Mouse (Mus musculus): ENCODE measurements around the gene Immp1l. TPM values are rescaled to one million over a fixed set of nuclear protein-coding genes. Genes with fewer than 3 reads are reported as not detected.

Immp1l gene
- polyA plus RNA-seq (2016; fragmentation: Nextera tagmentation; extraction: Ambion mirVana) = 78.8 and 78.9 TPM in 2 replicates

DNA sequence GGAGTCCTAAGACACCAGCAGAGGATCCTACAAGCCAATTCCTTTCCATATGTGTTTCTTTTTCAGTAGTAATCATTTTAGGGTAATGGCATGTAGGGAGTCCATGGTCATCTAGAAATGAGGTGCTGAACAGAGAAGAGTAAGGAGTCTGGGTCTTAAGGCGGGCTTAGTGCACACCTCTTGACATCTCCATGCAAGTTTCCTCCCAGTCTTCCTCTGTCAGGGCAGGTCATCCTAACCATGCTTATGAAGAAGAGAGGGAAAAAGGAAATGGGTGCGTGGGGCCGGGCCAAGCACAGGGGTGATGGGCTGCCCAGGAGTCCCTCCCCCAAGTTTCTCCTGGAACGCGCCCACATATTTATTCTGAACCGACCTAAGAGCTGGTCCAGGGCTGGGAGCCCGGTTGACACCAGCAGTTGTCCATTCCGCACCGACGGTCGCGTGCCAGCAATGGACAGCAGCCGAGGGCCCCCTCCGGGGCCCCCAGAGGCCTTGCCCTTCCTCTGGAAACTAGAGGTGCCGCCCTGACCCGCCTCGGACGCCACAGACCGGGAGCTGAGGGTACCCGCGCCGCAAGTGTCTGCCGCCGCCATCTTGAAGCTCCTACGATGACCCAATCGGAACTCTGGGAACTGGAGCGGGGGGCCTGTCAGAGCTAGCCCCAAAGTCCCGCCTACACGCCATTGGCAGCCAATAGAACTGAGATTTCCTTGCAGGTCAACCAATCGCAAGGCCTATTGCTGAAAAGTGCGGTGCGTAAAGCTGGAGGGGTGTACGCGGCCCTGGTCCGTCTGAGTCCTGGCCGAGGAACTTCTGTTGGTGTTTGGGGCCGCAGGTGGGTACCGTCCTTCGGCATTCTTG lies at the start of gene Immp1l, which contains the start of gene Elp4:
Immp1l (plus strand) TSS at position 743 of the 861 bp plus-strand sequence.
Elp4 (minus strand) TSS at position 669 of the 861 bp plus-strand sequence.
- peak; percentile 99 for ATAC-seq
- peak within 1 kb of the TSS; percentile 73 for H3K27ac ChIP-seq
- under 1% methylated on average over 39 of the region's 39 CpGs for WGBS (ENCODE audit: insufficient replicate concordance)

DNA sequence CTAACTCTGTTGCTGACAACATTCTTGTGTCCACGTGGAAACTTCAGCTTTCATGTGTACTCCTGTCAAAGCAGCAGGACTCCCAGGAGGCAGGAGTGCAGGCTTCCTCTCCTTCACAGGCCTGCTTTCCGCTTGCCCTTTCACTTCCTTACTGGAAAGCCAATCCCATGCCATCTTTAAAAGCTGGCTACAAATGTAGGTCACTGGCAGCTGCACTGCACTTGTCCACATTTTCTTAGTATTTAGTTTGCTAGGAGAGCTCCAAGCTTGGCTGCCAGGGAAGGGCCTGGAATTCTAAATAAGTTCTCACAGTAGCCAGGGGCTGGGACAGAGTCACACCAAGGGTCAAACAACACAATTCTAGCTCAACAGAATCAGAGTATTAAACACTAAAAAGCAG lies 49.7 kb upstream of the Immp1l start:
- Histone ChIP-seq H3K4me2 (no peak overlapping the region), H3K9me3 (replicated peaks) (no peaks in the 10 kb centered on the region), H3K9ac (no peak overlapping the region), H3K4me3 (no peak overlapping the region), H3K4me1 (no peaks in the 10 kb centered on the region), H3K27me3 (replicated peaks) (no peaks in the 10 kb centered on the region), H3K27ac (no peak overlapping the region), H3K36me3 (no peaks in the 10 kb centered on the region)
- no peak for ATAC-seq
- WGBS (ENCODE audit: insufficient replicate concordance) = 61% methylated on average over 2 of the region's 2 CpGs

More for the DNA sequence above, at the start of gene Immp1l, which contains the start of gene Elp4:
- H3K9ac ChIP-seq = peak within 1 kb of the TSS; percentile 84
- H3K9me3 ChIP-seq (replicated peaks) = no peaks in the 10 kb centered on the region
- peaks cover 5% of the 10 kb centered on the region; the same call in 1 of the 2 replicates for H3K36me3 ChIP-seq
- peak within 1 kb of the TSS; percentile 87 for H3K4me3 ChIP-seq
- H3K27me3 ChIP-seq (replicated peaks) = no peaks in the 10 kb centered on the region
- peaks cover 10% of the 10 kb centered on the region for H3K4me1 ChIP-seq
- H3K4me2 ChIP-seq = peak within 1 kb of the TSS; percentile 74

DNA sequence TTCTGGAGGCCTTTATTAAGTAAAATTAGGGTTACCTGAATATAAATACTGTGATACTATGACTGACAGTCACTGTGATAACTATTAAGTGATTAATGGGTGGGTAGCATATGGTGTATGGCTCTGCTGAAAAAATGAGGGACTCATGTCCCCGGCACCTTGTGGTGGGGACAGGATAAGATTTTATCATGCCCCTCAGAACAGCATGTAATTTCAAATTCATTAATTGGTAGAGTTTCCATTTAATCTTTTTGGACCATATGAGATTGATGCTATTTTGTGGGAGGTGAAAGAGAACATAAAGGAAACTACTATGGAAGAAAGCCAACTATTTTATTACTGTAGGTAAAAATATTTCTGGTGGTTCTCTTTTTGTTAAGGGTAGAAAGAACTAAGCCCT lies 31.0 kb upstream of the Immp1l start:
- no peak overlapping the region for H3K9ac ChIP-seq
- 58% methylated on average over 1 of the region's 1 CpGs for WGBS (ENCODE audit: insufficient replicate concordance)
- ATAC-seq = no peak
- no peaks in the 10 kb centered on the region for H3K9me3 ChIP-seq (replicated peaks)
- H3K27me3 ChIP-seq (replicated peaks) = no peaks in the 10 kb centered on the region
- no peaks in the 10 kb centered on the region for H3K4me1 ChIP-seq
- H3K4me3 ChIP-seq = no peak overlapping the region
- peaks cover 8% of the 10 kb centered on the region for H3K36me3 ChIP-seq
- H3K27ac ChIP-seq = no peak overlapping the region
- H3K4me2 ChIP-seq = no peak overlapping the region

DNA sequence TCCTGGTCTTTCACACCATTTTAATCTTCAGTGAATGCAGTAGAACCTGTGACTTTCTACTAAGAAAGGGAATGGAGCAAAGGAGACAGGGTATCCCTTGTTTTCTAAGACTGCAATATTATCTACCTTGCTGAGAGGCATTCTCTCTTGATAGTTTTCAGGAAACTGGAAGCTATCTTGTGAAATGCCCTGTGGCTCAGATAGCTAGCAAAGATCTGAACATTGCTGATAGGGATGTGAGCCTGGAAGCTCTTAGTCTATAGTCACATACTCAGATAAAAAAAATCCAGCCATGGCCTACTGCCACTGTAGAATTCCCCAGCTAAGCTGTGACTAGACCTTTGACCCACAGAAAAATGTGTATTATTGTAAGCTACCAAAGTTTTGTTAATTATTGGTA lies 13.6 kb upstream of the Immp1l start:
- Histone ChIP-seq H3K27me3 (replicated peaks) (no peaks in the 10 kb centered on the region), H3K9ac (no peak overlapping the region), H3K4me1 (no peaks in the 10 kb centered on the region), H3K4me2 (no peak overlapping the region), H3K27ac (no peak overlapping the region), H3K9me3 (replicated peaks) (peaks cover 4% of the 10 kb centered on the region), H3K36me3 (peaks cover 46% of the 10 kb centered on the region), H3K4me3 (no peak overlapping the region)
- ATAC-seq = no peak

DNA sequence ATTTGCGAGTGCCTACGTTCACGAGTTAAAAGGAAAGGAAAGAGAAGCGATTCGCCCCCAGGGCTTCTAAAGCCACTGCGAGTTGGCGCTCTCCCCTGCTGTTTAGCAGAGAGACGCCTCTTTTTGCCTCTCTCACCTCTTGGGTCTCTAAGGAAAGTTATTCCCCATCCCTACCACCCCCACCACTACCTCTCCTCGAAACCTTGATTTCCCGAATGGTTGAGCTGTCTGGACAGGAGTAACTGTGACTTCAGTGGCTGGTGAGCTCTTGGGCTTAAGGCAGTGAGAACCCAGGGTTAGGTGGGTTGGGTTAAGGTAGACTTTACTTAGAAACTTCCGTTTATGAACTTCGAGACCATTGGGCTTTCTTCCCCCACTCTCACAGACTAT lies 314 bp downstream of the Immp1l start:
- H3K27ac ChIP-seq = peak overlapping the region; percentile 61
- peak; percentile 53 for ATAC-seq
- WGBS (ENCODE audit: insufficient replicate concordance) = 0% methylated on average over 12 of the region's 12 CpGs

DNA sequence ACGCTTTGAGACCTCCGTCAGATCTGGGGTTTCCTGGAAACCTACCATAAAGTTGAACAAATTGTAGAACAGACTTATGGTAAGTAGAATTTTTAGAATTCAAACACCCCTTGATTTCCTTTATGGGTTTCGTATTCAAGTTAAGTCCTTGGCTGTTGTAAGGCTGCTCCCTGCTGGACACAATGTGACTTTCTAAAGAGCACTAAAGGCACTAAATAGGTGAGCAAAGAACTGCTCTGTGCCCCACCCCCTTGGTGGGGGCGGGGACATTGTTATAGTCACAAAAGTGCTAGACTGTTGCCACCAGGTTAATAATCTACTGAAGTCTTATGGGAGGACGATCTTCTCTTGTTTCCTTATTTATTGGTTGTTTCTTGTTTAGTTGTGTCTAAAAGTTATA lies 3.9 kb downstream of the Immp1l start:
- Histone ChIP-seq H3K36me3 (peaks cover 18% of the 10 kb centered on the region), H3K9ac (no peak overlapping the region), H3K4me1 (peaks cover 10% of the 10 kb centered on the region), H3K4me2 (no peak overlapping the region), H3K27me3 (replicated peaks) (no peaks in the 10 kb centered on the region), H3K27ac (no peak overlapping the region), H3K4me3 (no peak overlapping the region), H3K9me3 (replicated peaks) (no peaks in the 10 kb centered on the region)
- no peak for ATAC-seq
- WGBS (ENCODE audit: insufficient replicate concordance) = 65% methylated on average over 5 of the region's 5 CpGs

More for the DNA sequence above, 314 bp downstream of the Immp1l start:
- Histone ChIP-seq H3K4me2 (peak overlapping the region; percentile 74), H3K4me1 (peaks cover 10% of the 10 kb centered on the region), H3K4me3 (peak overlapping the region; percentile 87), H3K9me3 (replicated peaks) (no peaks in the 10 kb centered on the region), H3K36me3 (peaks cover 7% of the 10 kb centered on the region; the same call in 1 of the 2 replicates), H3K9ac (peak overlapping the region; percentile 84), H3K27me3 (replicated peaks) (no peaks in the 10 kb centered on the region)

DNA sequence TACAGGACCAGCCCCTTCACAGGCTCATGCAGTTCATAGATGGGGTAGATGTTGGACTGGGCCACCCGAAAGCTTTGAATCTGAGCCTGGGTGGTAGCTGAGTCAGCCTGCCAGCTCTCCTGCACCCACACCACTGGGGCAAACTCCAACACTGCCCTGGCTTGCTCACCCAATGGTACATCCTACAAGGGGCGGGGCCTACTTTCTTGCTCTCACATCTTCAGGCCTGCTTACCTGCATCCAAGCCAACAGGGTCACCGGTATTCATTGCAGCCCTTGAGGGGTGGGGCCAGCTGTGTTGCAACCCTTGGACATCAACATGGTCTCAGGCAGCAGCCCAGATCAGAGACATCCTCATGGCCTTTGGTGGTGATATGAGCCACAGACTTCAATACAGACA lies 6.2 kb downstream of the Immp1l start:
- H3K4me3 ChIP-seq = no peak overlapping the region
- peaks cover 3% of the 10 kb centered on the region for H3K4me1 ChIP-seq
- no peaks in the 10 kb centered on the region for H3K27me3 ChIP-seq (replicated peaks)
- peak; percentile 44; the same call in 1 of the 2 replicates for ATAC-seq
- no peak overlapping the region for H3K4me2 ChIP-seq
- no peaks in the 10 kb centered on the region for H3K9me3 ChIP-seq (replicated peaks)
- 82% methylated on average over 3 of the region's 3 CpGs for WGBS (ENCODE audit: insufficient replicate concordance)
- H3K9ac ChIP-seq = no peak overlapping the region
- H3K27ac ChIP-seq = no peak overlapping the region
- H3K36me3 ChIP-seq = peaks cover 18% of the 10 kb centered on the region

DNA sequence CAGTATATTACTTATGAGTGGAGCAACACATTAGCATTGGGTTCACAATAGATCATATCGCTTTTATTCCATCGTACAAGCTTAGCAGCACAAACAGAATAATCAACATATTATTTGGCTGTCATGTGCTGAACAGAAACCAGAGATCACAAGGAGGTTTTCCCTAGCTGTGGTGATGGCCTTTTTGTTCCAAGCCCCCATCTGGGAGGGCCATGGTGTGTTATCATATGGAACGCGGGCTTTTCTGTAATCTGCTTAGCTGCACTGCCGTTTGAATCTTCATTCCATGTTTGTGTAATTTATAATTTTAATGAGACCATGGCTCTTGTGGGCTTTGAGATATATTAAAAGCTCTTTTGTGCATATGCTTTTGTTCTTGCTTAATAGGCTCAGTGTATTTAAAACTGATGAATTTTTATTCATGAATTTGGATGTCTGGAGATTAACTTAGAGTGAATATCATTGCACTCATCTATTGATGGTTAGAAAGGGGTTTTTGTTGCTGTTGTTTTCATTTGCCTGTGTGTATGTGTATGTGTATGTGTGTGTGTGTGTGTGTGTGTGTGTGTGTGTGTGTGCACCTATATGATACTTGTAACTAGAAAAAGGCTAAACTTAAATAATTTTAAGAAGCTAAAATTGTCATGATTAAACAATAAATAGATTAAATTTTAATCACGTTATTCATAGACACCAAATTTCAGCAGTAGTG lies 9.4 kb downstream of the Immp1l start:
- H3K4me3 ChIP-seq = no peak overlapping the region
- no peak for ATAC-seq
- 81% methylated on average over 6 of the region's 6 CpGs for WGBS (ENCODE audit: insufficient replicate concordance)
- no peak overlapping the region for H3K9ac ChIP-seq
- H3K9me3 ChIP-seq (replicated peaks) = no peaks in the 10 kb centered on the region
- H3K36me3 ChIP-seq = peaks cover 13% of the 10 kb centered on the region
- no peak overlapping the region for H3K4me2 ChIP-seq
- H3K27ac ChIP-seq = no peak overlapping the region
- H3K27me3 ChIP-seq (replicated peaks) = no peaks in the 10 kb centered on the region
- H3K4me1 ChIP-seq = no peaks in the 10 kb centered on the region

DNA sequence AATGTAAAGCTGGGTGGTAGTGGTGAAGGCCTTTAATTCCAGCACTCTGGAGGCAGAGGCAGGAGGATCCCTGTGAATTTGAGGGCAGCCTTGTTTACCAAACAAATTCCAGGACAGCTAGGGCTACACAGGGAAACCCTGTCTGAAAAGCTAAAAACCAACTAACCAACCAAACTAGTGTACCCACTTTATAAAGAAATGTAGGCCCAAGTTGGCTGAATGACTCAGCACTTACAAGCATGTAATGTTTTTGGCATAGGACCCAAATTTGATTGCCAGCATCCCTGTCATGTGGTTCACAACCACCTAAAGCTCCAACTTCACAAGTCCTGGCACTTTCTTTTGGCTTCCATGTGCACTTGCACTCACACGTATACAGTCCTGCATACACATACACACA lies 12.2 kb downstream of the Immp1l start:
- 82% methylated on average over 1 of the region's 1 CpGs for WGBS (ENCODE audit: insufficient replicate concordance)

DNA sequence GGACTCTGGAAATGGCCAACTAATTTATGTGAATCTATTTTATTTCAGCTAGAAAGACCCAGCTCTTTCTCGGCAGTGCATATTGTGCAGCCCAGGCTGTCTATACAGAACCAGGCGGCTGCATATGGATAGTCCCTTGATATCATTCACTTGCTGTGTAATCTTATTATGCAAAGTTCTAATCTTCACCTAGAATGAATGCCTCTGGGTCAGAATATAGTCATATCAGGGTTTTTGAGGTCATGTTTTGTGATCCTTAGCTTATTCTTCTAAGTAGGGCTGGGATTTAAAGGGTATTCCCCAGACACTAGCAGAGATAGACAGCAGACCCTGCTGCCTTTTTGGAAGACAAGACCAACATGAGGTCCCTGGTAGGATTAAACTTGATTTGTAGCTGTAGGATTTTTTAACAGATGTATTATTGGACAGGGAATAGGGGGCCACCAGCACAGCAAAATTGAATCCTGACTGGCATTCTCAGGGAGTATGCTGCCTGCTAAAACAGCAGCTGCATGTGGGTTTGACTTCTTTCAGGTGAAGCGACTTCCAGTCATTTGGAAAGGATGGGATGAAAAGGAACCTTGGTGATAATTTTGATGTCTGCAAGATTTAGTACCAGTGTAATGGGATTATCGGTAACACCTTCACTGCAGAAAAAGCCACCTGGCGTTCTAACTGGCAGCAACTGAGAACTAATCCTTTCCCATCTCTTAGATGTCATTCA lies 13.3 kb downstream of the Immp1l start:
- H3K4me1 ChIP-seq = no peaks in the 10 kb centered on the region
- H3K27me3 ChIP-seq (replicated peaks) = no peaks in the 10 kb centered on the region
- H3K9me3 ChIP-seq (replicated peaks) = no peaks in the 10 kb centered on the region
- H3K4me3 ChIP-seq = no peak overlapping the region
- no peak overlapping the region for H3K9ac ChIP-seq
- H3K36me3 ChIP-seq = no peaks in the 10 kb centered on the region
- ATAC-seq = no peak
- no peak overlapping the region for H3K27ac ChIP-seq
- H3K4me2 ChIP-seq = no peak overlapping the region
- WGBS (ENCODE audit: insufficient replicate concordance) = 77% methylated on average over 5 of the region's 5 CpGs

More for the DNA sequence above, 12.2 kb downstream of the Immp1l start:
- H3K9me3 ChIP-seq (replicated peaks) = no peaks in the 10 kb centered on the region
- no peak overlapping the region for H3K4me2 ChIP-seq
- no peaks in the 10 kb centered on the region for H3K36me3 ChIP-seq
- H3K4me3 ChIP-seq = no peak overlapping the region
- no peak overlapping the region for H3K27ac ChIP-seq
- no peak overlapping the region for H3K9ac ChIP-seq
- no peaks in the 10 kb centered on the region for H3K27me3 ChIP-seq (replicated peaks)
- H3K4me1 ChIP-seq = no peaks in the 10 kb centered on the region
- no peak for ATAC-seq

DNA sequence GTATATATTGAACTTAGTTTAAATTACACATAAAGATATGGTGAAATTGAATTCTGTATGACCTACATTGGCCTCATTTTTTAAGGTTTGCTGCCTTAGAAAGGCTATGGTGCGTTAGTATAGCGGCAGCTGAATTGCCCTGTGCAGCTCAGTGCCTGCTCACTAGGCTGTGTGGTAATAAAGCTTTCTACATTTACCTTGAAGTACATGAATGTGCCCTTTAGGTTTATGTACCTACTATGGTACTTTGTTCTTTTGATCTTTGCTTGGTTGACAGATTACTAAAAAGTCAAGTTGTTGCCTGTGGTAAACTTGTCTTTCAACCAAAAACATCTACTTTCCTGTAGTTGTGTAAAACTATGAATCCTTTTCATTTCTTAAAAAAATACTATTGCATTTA lies 45.7 kb downstream of the Immp1l start:
- no peaks in the 10 kb centered on the region for H3K27me3 ChIP-seq (replicated peaks)
- no peak overlapping the region for H3K4me2 ChIP-seq
- H3K4me1 ChIP-seq = peaks cover 6% of the 10 kb centered on the region
- no peak overlapping the region for H3K9ac ChIP-seq
- no peaks in the 10 kb centered on the region for H3K9me3 ChIP-seq (replicated peaks)
- WGBS (ENCODE audit: insufficient replicate concordance) = 94% methylated on average over 2 of the region's 2 CpGs
- H3K27ac ChIP-seq = no peak overlapping the region
- peaks cover 4% of the 10 kb centered on the region; the same call in 1 of the 2 replicates for H3K36me3 ChIP-seq
- no peak for ATAC-seq
- no peak overlapping the region for H3K4me3 ChIP-seq

Data from liver, embryonic 12.5 days (tissue).